Mouse (Mus musculus) regulatory T cell (primary cell): ENCODE measurements at regions not wholly inside any gene's neighbourhood (a gene's known extent, or its start where the extent isn't known, plus 50 kb on each side); places are given as distances from the start of the nearest gene placed in this dataset.

Experiments used
- in situ Hi-C: fragments of 300-600 bp; cut with MboI, MseI; formaldehyde crosslinking; loops from one replicate; pipeline ENCODE4 v1.15.1; 2025; ENCODE audit warnings: high pct_unique_total_duplicates

GRCm38 (mm10) chr6:31659901-31660300 lies 96.1 kb upstream of the Podxl start:
- in situ Hi-C loops, result no loop called here

- in situ Hi-C loops, result no loop called here
Measured at GRCm38 (mm10) chr6:31658447-31659199, 94.8 kb upstream of the Podxl start.

GRCm38 (mm10) chr6:31650791-31651476 lies 87.2 kb upstream of the Podxl start:
- in situ Hi-C loops, result no loop called here

- in situ Hi-C loops, result no loop called here
Measured at GRCm38 (mm10) chr6:31645261-31645660, 81.5 kb upstream of the Podxl start.

- in situ Hi-C loops, result loop anchor here (5.0 kb wide), 1 partner anchor 112 kb away; no protein-coding TSS in a partner anchor
Measured at GRCm38 (mm10) chr6:31644504-31644903, 80.7 kb upstream of the Podxl start.

- in situ Hi-C loops, result loop anchor here (5.0 kb wide), 1 partner anchor 110 kb away; no protein-coding TSS in a partner anchor
Measured at GRCm38 (mm10) chr6:31642451-31642942, 78.7 kb upstream of the Podxl start.

GRCm38 (mm10) chr6:31640745-31641144 lies 77.0 kb upstream of the Podxl start:
- in situ Hi-C loops, result loop anchor here (5.0 kb wide), 1 partner anchor 108 kb away; no protein-coding TSS in a partner anchor

GRCm38 (mm10) chr6:31639460-31639859 lies 75.7 kb upstream of the Podxl start:
- in situ Hi-C loops, result no loop called here

GRCm38 (mm10) chr6:31638434-31639220 lies 74.8 kb upstream of the Podxl start:
- in situ Hi-C loops, result no loop called here

GRCm38 (mm10) chr6:31637371-31638052 lies 73.7 kb upstream of the Podxl start:
- in situ Hi-C loops, result no loop called here

- in situ Hi-C loops, result no loop called here
Measured at GRCm38 (mm10) chr6:31636954-31637353, 73.2 kb upstream of the Podxl start.

GRCm38 (mm10) chr6:31632485-31632884 lies 68.7 kb upstream of the Podxl start:
- in situ Hi-C loops, result no loop called here

GRCm38 (mm10) chr6:31630009-31630408 lies 66.2 kb upstream of the Podxl start:
- in situ Hi-C loops, result no loop called here

- in situ Hi-C loops, result no loop called here
Measured at GRCm38 (mm10) chr6:31627912-31628311, 64.1 kb upstream of the Podxl start.

- in situ Hi-C loops, result no loop called here
Measured at GRCm38 (mm10) chr6:31625055-31625454, 61.3 kb upstream of the Podxl start.

- in situ Hi-C loops, result no loop called here
Measured at GRCm38 (mm10) chr6:31624374-31624773, 60.6 kb upstream of the Podxl start.

GRCm38 (mm10) chr6:31621023-31621422 lies 57.2 kb upstream of the Podxl start:
- in situ Hi-C loops, result no loop called here

GRCm38 (mm10) chr6:31618852-31619251 lies 55.1 kb upstream of the Podxl start:
- in situ Hi-C loops, result no loop called here

GRCm38 (mm10) chr6:31617341-31617740 lies 53.6 kb upstream of the Podxl start:
- in situ Hi-C loops, result no loop called here

- in situ Hi-C loops, result no loop called here
Measured at GRCm38 (mm10) chr6:31615426-31615970, 51.7 kb upstream of the Podxl start.

GRCm38 (mm10) chr6:31614563-31614962 lies 50.8 kb upstream of the Podxl start:
- in situ Hi-C loops, result no loop called here
